ENCODE assay signal across 22 mouse cellular contexts in the genomic region with DNA sequence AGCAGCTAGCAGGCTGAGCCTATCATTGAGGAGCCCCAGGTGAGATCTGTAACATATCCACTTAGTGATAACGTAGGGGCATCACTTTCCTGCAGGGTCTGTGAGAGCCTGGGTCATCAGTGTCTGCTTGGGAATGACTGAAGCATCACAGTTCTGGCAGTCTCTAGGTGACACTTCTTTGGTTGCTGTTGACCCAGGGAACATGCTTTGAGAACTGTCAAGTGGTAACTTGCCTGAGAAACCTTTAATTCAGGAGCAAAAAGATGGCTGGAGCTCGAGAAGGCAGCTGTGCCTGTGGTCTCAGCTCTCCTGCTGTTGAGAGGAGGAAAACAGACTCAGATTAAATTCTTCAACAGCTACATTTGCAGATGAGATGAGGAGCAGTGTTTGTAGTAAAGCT. TPM values are rescaled to one million over a fixed set of nuclear protein-coding genes. Genes with fewer than 3 reads are reported as not detected.
DNase-seq lines count a peak whose midpoint lies in the region; ATAC-seq and TF ChIP-seq lines count a peak whose summit lies in the region.
"Had no signal": no experiment of that assay in that cellular context is flagged by ENCODE, and none has a peak within 500 bp of the region (broad histone marks: within the 10 kb centered on the region; RNA-seq: fewer than 3 reads in every experiment).

No protein-coding gene starts in this region.

- intact Hi-C loops in heart, postnatal 14 days (cut with DNase I): no loop called here

- no peak overlapping the region for H3K9ac ChIP-seq in heart, postnatal 0 days (replicated peaks; ENCODE audit: low read depth, low read length)
- H3K9ac ChIP-seq: embryonic facial prominence, embryonic 12.5 days; forebrain, embryonic 12.5 days; forebrain, postnatal 0 days; hindbrain, embryonic 15.5 days had no signal

- H3K27me3 ChIP-seq in heart, postnatal 0 days (ENCODE audit: control insufficient read depth, insufficient read depth, low read length): no peaks in the 10 kb centered on the region
- no peaks in the 10 kb centered on the region for H3K27me3 ChIP-seq in thymus, adult 2 months (ENCODE audit: control insufficient read depth, insufficient read depth, low read length)
- H3K27me3 ChIP-seq: embryonic facial prominence, embryonic 12.5 days; forebrain, embryonic 12.5 days; hindbrain, embryonic 15.5 days had no signal

- no peaks in the 10 kb centered on the region for H3K4me1 ChIP-seq in heart, postnatal 0 days (ENCODE audit: control insufficient read depth, insufficient read depth)
- peaks cover 19% of the 10 kb centered on the region for H3K4me1 ChIP-seq in thymus, adult 2 months (replicated peaks; ENCODE audit: control insufficient read depth, insufficient read depth, low read length)
- H3K4me1 ChIP-seq: embryonic facial prominence, embryonic 12.5 days; forebrain, embryonic 12.5 days; heart, embryonic 10.5 days; hindbrain, embryonic 15.5 days had no signal

- no peak overlapping the region; the same call in 1 of the 2 replicates for H3K4me2 ChIP-seq in heart, postnatal 0 days (ENCODE audit: low read depth, low read length)
- H3K4me2 ChIP-seq: embryonic facial prominence, embryonic 12.5 days; forebrain, embryonic 12.5 days; hindbrain, embryonic 15.5 days had no signal

- DNase-seq in heart, postnatal 0 days (ENCODE audit: low spot score): no peak
- DNase-seq in heart, postnatal 14 days: no peak
- peak; percentile 48 for DNase-seq in thymus, adult 2 months
- peak; percentile 55 for DNase-seq in thymus, postnatal 14 days
- no peak for DNase-seq in cerebellum, adult 8-10 months
- no peak for DNase-seq in frontal cortex, postnatal 36 days (ENCODE audit: low spot score in 2 of 2)
- DNase-seq: adrenal gland, adult 2 months; adrenal gland, postnatal 25 days; cerebellum, adult 9-10 months; cerebellum, postnatal 25 days; forebrain, postnatal 0 days; heart, adult 18-20 months; heart, postnatal 10 days; kidney, adult 2 months had no signal

- 47% methylated on average over 2 of the region's 2 CpGs for WGBS in heart, postnatal 0 days
- WGBS in thymus, adult 2 months: 17% methylated on average over 2 of the region's 2 CpGs

- no peak overlapping the region for H3K4me3 ChIP-seq in heart, postnatal 0 days (ENCODE audit: low read depth, low read length)
- peak overlapping the region; percentile 23 for H3K4me3 ChIP-seq in thymus, adult 2 months (ENCODE audit: control insufficient read depth, insufficient read depth, low read length)
- H3K4me3 ChIP-seq: embryonic facial prominence, embryonic 12.5 days; forebrain, embryonic 12.5 days; heart, embryonic 10.5 days; hindbrain, embryonic 15.5 days had no signal

- no peak for TF ChIP-seq POLR2A in thymus, adult 2 months (IDR thresholded peaks at IDR 0.05; ENCODE audit: control insufficient read depth, extremely low read depth, insufficient read depth, low read length, poor library complexity)

- no peaks in the 10 kb centered on the region for H3K9me3 ChIP-seq in heart, postnatal 0 days (replicated peaks; ENCODE audit: control insufficient read depth, low read length)
- H3K9me3 ChIP-seq: embryonic facial prominence, embryonic 12.5 days; forebrain, embryonic 12.5 days; heart, embryonic 10.5 days; hindbrain, embryonic 15.5 days had no signal

- no peaks in the 10 kb centered on the region for H3K36me3 ChIP-seq in heart, postnatal 0 days (replicated peaks; ENCODE audit: control insufficient read depth, insufficient read depth, low read length)
- H3K36me3 ChIP-seq in thymus, adult 2 months (ENCODE audit: control insufficient read depth, insufficient read depth, low read length): no peaks in the 10 kb centered on the region
- H3K36me3 ChIP-seq: embryonic facial prominence, embryonic 12.5 days; forebrain, embryonic 12.5 days; heart, embryonic 10.5 days; hindbrain, embryonic 15.5 days had no signal

- ATAC-seq in heart, postnatal 0 days (ENCODE audit: insufficient read depth, low read depth): no peak
- no peak for ATAC-seq in megakaryocyte-erythroid progenitor cell, adult 5-6 weeks (replicated peaks; ENCODE audit: low FRiP score, low TSS enrichment, poor library complexity, severe bottlenecking)
- ATAC-seq: forebrain, postnatal 0 days; intestine, embryonic 16.5 days had no signal

- no peak for TF ChIP-seq EP300 in heart, postnatal 0 days (IDR thresholded peaks at IDR 0.05; ENCODE audit: low read depth)

- no peak for TF ChIP-seq CTCF in heart, postnatal 0 days (IDR thresholded peaks at IDR 0.05; ENCODE audit: low read depth)
- TF ChIP-seq CTCF in thymus, adult 2 months (IDR thresholded peaks at IDR 0.05; ENCODE audit: borderline replicate concordance, control insufficient read depth, extremely low read depth, insufficient read depth, low read length, poor library complexity): no peak

- peak overlapping the region; percentile 54; the same call in 1 of the 2 replicates for H3K27ac ChIP-seq in heart, postnatal 0 days (ENCODE audit: low read depth)
- peak overlapping the region; percentile 100 for H3K27ac ChIP-seq in thymus, adult 2 months (ENCODE audit: control insufficient read depth, insufficient read depth, low read length)
- H3K27ac ChIP-seq: embryonic facial prominence, embryonic 12.5 days; forebrain, embryonic 12.5 days; heart, embryonic 10.5 days; hindbrain, embryonic 15.5 days had no signal

RNA-seq across cellular contexts. Expression of gene Lztfl1, which starts 39.8 kb away (rescaled TPM):
- total RNA-seq in heart, postnatal 0 days (2014; rRNA removed; ENCODE audit: low replicate concordance): 11.2 and 28.4 TPM in 2 replicates
- 36.2 and 37.7 TPM in 2 replicates for polyA plus RNA-seq in heart, postnatal 0 days (2015; fragmentation: Nextera tagmentation; extraction: Ambion mirVana)
- total RNA-seq in heart, postnatal 14 days (2021): 10 to 100 TPM; 41.3 to 43.5 TPM
- polyA plus RNA-seq in thymus, adult 2 months (2012; rRNA removed): 11.8 and 12.1 TPM in 2 replicates
- total RNA-seq in megakaryocyte-erythroid progenitor cell, adult 5-6 weeks (2014; fragmentation: Nextera tagmentation): 35.2 and 42.5 TPM in 2 replicates
- 28.1 and 30.4 TPM in 2 replicates for total RNA-seq in megakaryocyte-erythroid progenitor cell, adult 5-6 weeks (2017)

RNA-seq across cellular contexts. Expression of gene Cxcr6, which starts 48.9 kb away (rescaled TPM):
- not detected in 2 replicates for total RNA-seq in heart, postnatal 0 days (2014; rRNA removed; ENCODE audit: low replicate concordance)
- polyA plus RNA-seq in heart, postnatal 0 days (2015; fragmentation: Nextera tagmentation; extraction: Ambion mirVana): 0.14 and 0.30 TPM in 2 replicates
- under 1 TPM in 1 of 2 experiments, not detected in 1; 0.20 TPM for total RNA-seq in heart, postnatal 14 days (2021)
- 4.3 and 4.6 TPM in 2 replicates for polyA plus RNA-seq in thymus, adult 2 months (2012; rRNA removed)
- 1.1 and 1.4 TPM in 2 replicates for total RNA-seq in megakaryocyte-erythroid progenitor cell, adult 5-6 weeks (2014; fragmentation: Nextera tagmentation)
- total RNA-seq in megakaryocyte-erythroid progenitor cell, adult 5-6 weeks (2017): 0.70 TPM in 1 of 2 replicates, not detected in the other
- total RNA-seq: adrenal gland, postnatal 25 days; forebrain, postnatal 0 days; gastrocnemius, postnatal 25 days; heart, postnatal 10 days had no signal
- polyA plus RNA-seq: cortical plate, adult 2 months; forebrain, postnatal 0 days had no signal

Comparison
In these comparisons a context has a peak if more than half of its experiments do, and no peak if none do; other contexts are left out.
1. DNase-seq: peak in thymus, adult 2 months (single experiment) and thymus, postnatal 14 days (single experiment); none in heart, postnatal 0 days (single experiment), heart, postnatal 14 days (0 of 2), cerebellum, adult 8-10 months (single experiment) and frontal cortex, postnatal 36 days (0 of 2).